Mouse (Mus musculus): Measurements from ENCODE around the gene Kbtbd7.
"Not testable (repeated sequence)": the region's sequence is repeated elsewhere in the genome, so short reads cannot be mapped to it uniquely, and the experiment has no call there.

Gene Kbtbd7

DNA sequence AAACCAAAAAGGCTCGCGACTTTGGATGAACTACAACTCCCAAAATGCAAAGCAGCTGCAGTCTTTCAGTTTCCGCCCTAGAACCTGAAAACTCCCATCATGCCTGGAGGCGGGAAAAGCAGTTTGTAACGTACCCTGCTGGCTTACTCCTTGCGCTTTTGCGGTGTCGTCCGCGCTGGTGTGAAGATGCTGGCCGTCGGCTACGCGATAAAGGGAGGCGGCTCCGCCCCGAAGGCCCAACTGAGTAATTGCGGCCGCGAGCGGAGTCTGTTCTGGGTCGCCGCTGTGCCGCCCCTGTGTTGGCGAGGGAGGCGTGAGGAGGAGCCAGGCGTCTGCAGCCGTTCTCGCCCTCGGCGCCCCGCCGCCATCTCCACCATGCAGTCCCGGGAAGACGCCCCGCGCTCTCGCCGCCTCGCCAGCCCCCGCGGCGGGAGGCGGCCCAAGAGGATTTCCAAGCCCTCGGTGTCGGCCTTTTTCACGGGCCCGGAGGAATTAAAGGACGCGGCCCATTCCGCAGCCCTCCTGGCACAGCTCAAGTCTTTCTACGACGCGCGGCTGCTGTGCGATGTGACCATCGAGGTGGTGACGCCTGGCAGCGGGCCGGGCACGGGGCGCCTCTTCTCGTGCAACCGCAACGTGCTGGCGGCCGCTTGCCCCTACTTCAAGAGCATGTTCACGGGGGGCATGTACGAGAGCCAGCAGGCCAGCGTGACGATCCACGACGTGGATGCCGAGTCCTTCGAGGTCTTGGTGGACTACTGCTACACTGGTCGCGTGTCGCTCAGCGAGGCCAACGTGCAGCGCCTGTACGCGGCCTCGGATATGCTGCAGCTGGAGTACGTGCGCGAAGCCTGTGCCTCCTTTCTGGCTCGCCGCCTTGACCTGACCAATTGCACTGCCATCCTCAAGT, 25.6 kb downstream of the Kbtbd7 start, which contains the start of gene Kbtbd6:
TSS of gene Kbtbd6 (plus strand) at position 155 of the 910 bp plus-strand sequence.
- peak; percentile 46 to 80 for DNase-seq (ENCODE audit: low spot score in 2 of 2)

GRCm38 (mm10) chr14:79452591-79452934, 26.3 kb downstream of the Kbtbd7 start:
- not testable (repeated sequence) for DNase-seq (ENCODE audit: low spot score in 2 of 2)

DNA sequence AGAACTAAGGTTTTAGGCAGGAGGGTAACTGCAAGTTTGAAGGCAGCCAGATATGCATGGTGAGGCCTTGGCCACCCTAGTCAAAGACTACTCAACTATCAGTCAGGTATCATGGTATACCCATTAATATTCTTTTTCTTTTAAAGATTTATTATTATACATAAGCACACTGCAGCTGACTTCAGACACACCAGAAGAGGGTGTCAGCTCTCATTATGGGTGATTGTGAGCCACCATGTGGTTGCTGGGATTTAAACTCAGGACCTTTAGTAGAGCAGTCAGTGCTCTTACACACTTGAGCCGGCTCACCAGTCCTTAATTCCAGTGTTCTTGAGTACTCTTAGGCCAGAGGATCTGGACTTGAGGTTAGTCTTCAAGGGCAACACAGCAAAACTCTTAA, 34.1 kb downstream of the Kbtbd7 start:
- no peak for DNase-seq (ENCODE audit: low spot score in 2 of 2)

GRCm38 (mm10) chr14:79460988-79461387, 34.7 kb downstream of the Kbtbd7 start:
- DNase-seq (ENCODE audit: low spot score in 2 of 2): no peak

DNA sequence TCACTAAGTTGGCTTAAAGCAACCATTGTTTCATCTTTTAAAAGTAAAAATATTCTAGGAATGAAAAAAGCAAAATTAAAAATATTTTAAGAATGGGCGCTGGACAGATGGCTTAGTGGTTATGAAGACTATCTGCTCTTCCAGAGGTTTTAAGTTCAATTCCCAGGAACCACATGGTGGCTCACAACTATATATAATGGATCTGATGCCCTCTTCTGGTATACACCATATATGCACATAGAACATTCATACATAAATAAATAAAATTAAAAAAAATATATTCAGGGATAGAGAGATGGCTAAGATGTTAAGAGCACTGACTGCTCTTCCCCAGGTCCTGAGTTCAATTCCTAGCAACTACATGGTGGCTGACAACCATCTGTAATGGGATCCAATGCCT, 39.3 kb downstream of the Kbtbd7 start:
- no peak for DNase-seq (ENCODE audit: low spot score in 2 of 2)

GRCm38 (mm10) chr14:79467621-79468020, 41.3 kb downstream of the Kbtbd7 start:
- peak in 1 of 2 experiments; percentile 66 for DNase-seq (ENCODE audit: low spot score in 2 of 2)

DNA sequence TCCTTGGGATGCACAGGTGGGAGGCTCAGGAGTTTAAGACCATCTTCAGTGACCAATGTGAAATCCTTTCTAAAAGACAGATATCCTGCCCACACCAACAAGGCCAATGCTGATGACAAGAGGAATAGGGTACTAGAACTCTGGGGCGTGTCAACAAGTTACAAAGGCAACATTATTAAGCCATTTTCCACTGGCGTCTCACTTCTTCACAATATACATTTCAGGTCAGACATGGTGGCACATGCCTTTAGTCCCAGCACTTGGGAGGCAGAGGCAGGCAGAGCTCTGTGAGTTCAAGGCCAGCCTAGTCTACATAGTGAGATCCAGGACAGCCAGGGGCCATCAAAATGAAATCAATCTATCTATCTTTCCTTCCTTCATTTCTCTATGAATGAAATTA, 47.1 kb downstream of the Kbtbd7 start:
- DNase-seq (ENCODE audit: low spot score in 2 of 2): no peak
